Mouse (Mus musculus) E14TG2a.4 (cell line): ENCODE measurements around the gene Exoc6b.

Source experiments
- H3K27me3 ChIP-seq: 2 replicates; pipeline ENCODE4 v1.6.1; 2014; ENCODE audit warnings: low read length, control low read depth; ENCODE audit not compliant: insufficient read depth
- H3K36me3 ChIP-seq: 2 replicates; pipeline ENCODE4 v1.6.1; 2014; ENCODE audit warnings: low read length, control low read depth; ENCODE audit not compliant: insufficient read depth
- H3K4me1 ChIP-seq: replicated peaks from 2 replicates; pipeline ENCODE4 v1.6.1; 2014; ENCODE audit warnings: low read depth, low read length, control low read depth
- H3K4me3 ChIP-seq: replicated peaks from 2 replicates; pipeline ENCODE4 v1.5.1; 2014; ENCODE audit warnings: mild to moderate bottlenecking, low read length
- H3K9me3 ChIP-seq: 2 replicates; pipeline ENCODE4 v1.6.1; 2014; ENCODE audit warnings: low read length, control low read depth
- CTCF ChIP-seq: conservative IDR thresholded peaks from 2 replicates; pipeline ENCODE4 v1.5.1; 2014; ENCODE audit warnings: low read length
- NANOG ChIP-seq: IDR thresholded peaks from 2 replicates; pipeline ENCODE4 v1.6.1; 2014; ENCODE audit warnings: borderline replicate concordance, low read length, mixed read lengths
- POU5F1 ChIP-seq: IDR thresholded peaks from 2 replicates; pipeline ENCODE4 v1.6.1; 2014; ENCODE audit warnings: low read length, borderline replicate concordance

Exoc6b gene

GRCm38 (mm10) chr6:84916291-84916690 lies 153.0 kb downstream of the Exoc6b start:
- H3K4me3 ChIP-seq: no peak overlapping the region
- no peaks in the 10 kb centered on the region for H3K9me3 ChIP-seq
- H3K4me1 ChIP-seq: no peaks in the 10 kb centered on the region
- no peaks in the 10 kb centered on the region for H3K27me3 ChIP-seq
- TF ChIP-seq CTCF (peak; percentile 91), NANOG (no peak)
- H3K36me3 ChIP-seq: no peaks in the 10 kb centered on the region

DNA sequence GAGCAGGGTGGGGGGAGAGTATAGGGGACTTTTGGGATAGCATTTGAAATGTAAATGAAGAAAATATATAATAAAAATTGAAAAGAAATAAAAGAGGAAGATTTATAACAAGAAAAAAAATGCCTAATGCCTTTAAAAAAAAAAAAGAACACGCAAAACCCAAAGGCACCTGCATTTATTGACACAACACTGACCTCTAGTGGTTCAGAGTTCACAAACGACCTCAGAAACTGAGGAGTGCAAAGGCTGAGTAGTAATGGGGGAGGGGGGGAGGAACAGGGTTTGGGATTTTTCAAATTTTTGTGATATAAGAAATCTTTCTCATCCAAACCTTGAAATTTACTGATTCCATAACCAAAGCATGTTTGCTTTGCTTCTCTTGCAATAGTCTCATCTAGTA lies 156.9 kb downstream of the Exoc6b start:
- Histone ChIP-seq H3K27me3 (no peaks in the 10 kb centered on the region), H3K4me1 (no peaks in the 10 kb centered on the region), H3K36me3 (no peaks in the 10 kb centered on the region), H3K4me3 (no peak overlapping the region), H3K9me3 (no peaks in the 10 kb centered on the region)
- no peak for TF ChIP-seq NANOG
- peak; percentile 61 for TF ChIP-seq CTCF

DNA sequence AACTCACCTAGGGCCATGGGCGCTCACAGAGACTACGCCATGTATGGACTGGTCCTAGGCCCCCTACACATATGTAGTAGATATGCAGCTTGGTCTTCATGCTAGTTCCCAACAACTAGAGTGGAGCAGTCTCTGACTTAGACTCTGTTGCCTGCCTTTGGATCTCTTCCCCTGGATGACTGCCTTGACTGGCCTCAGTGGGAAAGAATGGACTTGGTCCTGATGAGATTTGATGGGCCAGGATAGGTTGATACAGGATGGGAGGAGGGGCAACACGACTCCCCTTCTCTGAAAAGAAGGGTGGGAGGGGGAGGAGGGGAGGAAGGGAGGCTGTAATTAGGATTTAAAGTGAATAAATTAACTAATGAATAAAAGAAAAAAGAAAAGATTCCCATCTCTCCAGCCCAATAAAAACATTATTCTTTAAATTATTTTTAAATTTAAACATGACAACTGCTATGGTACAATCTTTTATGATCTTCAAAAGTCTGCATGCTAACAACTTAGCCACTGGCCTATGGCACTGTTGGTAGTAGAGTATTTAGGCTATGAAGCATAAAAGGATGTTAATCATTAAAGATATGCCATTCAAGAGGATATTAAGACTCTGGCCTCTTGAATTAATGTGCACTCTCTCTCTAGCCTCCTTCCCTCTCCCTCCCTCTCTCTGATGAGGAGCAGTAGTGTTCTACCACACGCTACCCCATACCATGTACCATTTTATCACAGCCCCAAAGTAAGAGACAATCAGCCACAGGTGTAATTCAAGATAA lies 170.1 kb downstream of the Exoc6b start:
- Histone ChIP-seq H3K4me1 (no peaks in the 10 kb centered on the region), H3K36me3 (no peaks in the 10 kb centered on the region), H3K9me3 (no peaks in the 10 kb centered on the region), H3K27me3 (no peaks in the 10 kb centered on the region), H3K4me3 (no peak overlapping the region)
- TF ChIP-seq NANOG (no peak), CTCF (no peak), POU5F1 (no peak)

- H3K9me3 ChIP-seq: no peaks in the 10 kb centered on the region
- H3K4me1 ChIP-seq: no peaks in the 10 kb centered on the region
- no peaks in the 10 kb centered on the region for H3K27me3 ChIP-seq
- no peak overlapping the region for H3K4me3 ChIP-seq
- TF ChIP-seq NANOG: no peak
- TF ChIP-seq CTCF: no peak
- no peak for TF ChIP-seq POU5F1
- H3K36me3 ChIP-seq: no peaks in the 10 kb centered on the region
Measured at GRCm38 (mm10) chr6:84893773-84894095, 175.6 kb downstream of the Exoc6b start.

GRCm38 (mm10) chr6:84892926-84893772 lies 176.2 kb downstream of the Exoc6b start:
- H3K4me3 ChIP-seq: no peak overlapping the region
- no peak for TF ChIP-seq POU5F1
- H3K27me3 ChIP-seq: no peaks in the 10 kb centered on the region
- no peaks in the 10 kb centered on the region for H3K4me1 ChIP-seq
- no peaks in the 10 kb centered on the region for H3K36me3 ChIP-seq
- no peaks in the 10 kb centered on the region for H3K9me3 ChIP-seq

GRCm38 (mm10) chr6:84886551-84886950 lies 182.8 kb downstream of the Exoc6b start:
- no peaks in the 10 kb centered on the region for H3K36me3 ChIP-seq
- TF ChIP-seq POU5F1 (no peak), NANOG (no peak), CTCF (no peak)
- H3K4me1 ChIP-seq: no peaks in the 10 kb centered on the region
- no peaks in the 10 kb centered on the region for H3K27me3 ChIP-seq
- H3K9me3 ChIP-seq: no peaks in the 10 kb centered on the region
- H3K4me3 ChIP-seq: no peak overlapping the region

- Histone ChIP-seq H3K4me3 (no peak overlapping the region), H3K36me3 (no peaks in the 10 kb centered on the region), H3K9me3 (no peaks in the 10 kb centered on the region), H3K4me1 (no peaks in the 10 kb centered on the region), H3K27me3 (no peaks in the 10 kb centered on the region)
- TF ChIP-seq POU5F1: no peak
- no peak for TF ChIP-seq NANOG
Measured at GRCm38 (mm10) chr6:84885080-84885479, 184.2 kb downstream of the Exoc6b start.

DNA sequence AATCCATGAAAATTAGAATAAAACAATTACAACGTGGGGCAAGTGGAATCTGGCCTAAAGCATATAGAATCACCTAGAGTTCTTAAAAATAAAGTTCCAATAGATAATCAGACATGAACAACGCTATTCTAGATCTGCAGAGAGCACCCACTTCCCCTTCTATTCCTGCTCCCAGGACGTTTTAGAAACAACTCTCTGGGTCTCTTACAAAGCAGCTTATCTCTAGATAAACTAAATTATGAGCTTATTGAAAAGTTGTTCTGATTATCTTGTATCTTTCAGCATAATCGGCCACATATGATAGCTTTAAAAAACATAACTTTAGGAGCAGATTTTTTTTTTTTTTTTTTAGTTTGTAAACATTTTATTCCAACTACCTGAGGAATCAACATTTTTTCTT lies 185.6 kb downstream of the Exoc6b start:
- no peaks in the 10 kb centered on the region for H3K4me1 ChIP-seq
- no peaks in the 10 kb centered on the region for H3K36me3 ChIP-seq
- TF ChIP-seq POU5F1: no peak
- no peak for TF ChIP-seq CTCF
- no peak for TF ChIP-seq NANOG
- no peaks in the 10 kb centered on the region for H3K27me3 ChIP-seq
- H3K9me3 ChIP-seq: no peaks in the 10 kb centered on the region
- H3K4me3 ChIP-seq: no peak overlapping the region
